Comparison of ENCODE assay signal across 8 mouse cellular contexts in the genomic region with DNA sequence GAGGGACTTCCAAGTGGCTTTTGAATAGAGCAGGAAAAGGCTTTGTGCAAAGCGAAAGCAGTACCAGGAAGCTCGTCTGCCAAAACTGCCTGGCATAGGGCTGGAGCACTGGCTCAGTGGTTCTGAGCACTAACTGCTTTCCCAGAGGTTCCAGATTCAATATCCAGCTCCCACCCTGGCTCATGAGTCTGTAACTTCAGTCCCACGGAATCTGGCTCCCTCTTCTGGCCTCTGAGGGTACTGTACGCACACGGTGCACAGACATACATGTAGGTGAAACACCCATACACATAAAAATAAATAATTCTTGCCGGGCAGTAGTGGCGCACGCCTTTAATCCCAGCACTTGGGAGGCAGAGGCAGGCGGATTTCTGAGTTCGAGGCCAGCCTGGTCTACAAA. TPM values are rescaled to one million over a fixed set of nuclear protein-coding genes. Genes with fewer than 3 reads are reported as not detected.
DNase-seq lines count a peak whose midpoint lies in the region; ATAC-seq and TF ChIP-seq lines count a peak whose summit lies in the region.

No protein-coding gene starts in this region.

- no peak for TF ChIP-seq EP300 in heart, adult 2 months (IDR thresholded peaks at IDR 0.05; ENCODE audit: insufficient read depth, low read depth, low read length)

- WGBS in heart, adult 2 months = 80% methylated on average over 10 of the region's 10 CpGs
- 85% methylated on average over 10 of the region's 10 CpGs for WGBS in kidney, adult 2 months

- H3K4me3 ChIP-seq in heart, adult 2 months = no peak overlapping the region
- no peak overlapping the region for H3K4me3 ChIP-seq in kidney, adult 2 months (ENCODE audit: insufficient read depth, low read depth, low read length)
- peak overlapping the region; percentile 33 for H3K4me3 ChIP-seq in megakaryocyte, embryonic 14.5 days (replicated peaks)

- no peak overlapping the region for H3K27ac ChIP-seq in heart, adult 2 months
- no peak overlapping the region for H3K27ac ChIP-seq in kidney, adult 2 months (ENCODE audit: insufficient read depth, low read depth, low read length)

- intact Hi-C loops in heart, adult 2 months (cut with DNase I) = no loop called here

- 0 out of 2 replicates have a peak, but pooled peaks have one; percentile 36 for ATAC-seq in common myeloid progenitor, adult 5-6 weeks (replicated peaks; ENCODE audit: low read depth, poor library complexity, severe bottlenecking)

- no peaks in the 10 kb centered on the region for H3K79me2 ChIP-seq in heart, adult 2 months (replicated peaks; ENCODE audit: control insufficient read depth, insufficient read depth, low read length)

- DNase-seq in heart, adult 2 months = no peak
- DNase-seq in heart, adult 9 months (ENCODE audit: low spot score in 2 of 2) = no peak
- peak; percentile 30 for DNase-seq in thymus, postnatal 0 days (ENCODE audit: low spot score)
- no peak for DNase-seq in thymus, postnatal 25 days
- peak; percentile 46 for DNase-seq in kidney, adult 2 months
- no peak for DNase-seq in urinary bladder, postnatal 36 days (ENCODE audit: low spot score in 2 of 2)

- H3K27me3 ChIP-seq in heart, adult 2 months (ENCODE audit: control insufficient read depth, insufficient read depth, low read length) = no peaks in the 10 kb centered on the region
- no peaks in the 10 kb centered on the region for H3K27me3 ChIP-seq in kidney, adult 2 months (replicated peaks; ENCODE audit: control insufficient read depth, insufficient read depth, low read length)
- H3K27me3 ChIP-seq in megakaryocyte, embryonic 14.5 days (replicated peaks) = peaks cover 29% of the 10 kb centered on the region

- peak; percentile 67 for TF ChIP-seq CTCF in heart, adult 2 months (IDR thresholded peaks at IDR 0.05)
- TF ChIP-seq CTCF in kidney, adult 2 months (conservative IDR thresholded peaks at IDR 0.05; ENCODE audit: insufficient read depth, insufficient read length, low read depth, low read length) = peak; percentile 63

- peaks cover 19% of the 10 kb centered on the region for H3K9me3 ChIP-seq in megakaryocyte, embryonic 14.5 days

- H3K36me3 ChIP-seq in heart, adult 2 months (ENCODE audit: control insufficient read depth, insufficient read depth, low read length) = no peaks in the 10 kb centered on the region
- H3K36me3 ChIP-seq in kidney, adult 2 months (ENCODE audit: control insufficient read depth, insufficient read depth, low read length) = no peaks in the 10 kb centered on the region
- no peaks in the 10 kb centered on the region for H3K36me3 ChIP-seq in megakaryocyte, embryonic 14.5 days (replicated peaks; ENCODE audit: low read length)

- TF ChIP-seq POLR2A in heart, adult 2 months (IDR thresholded peaks at IDR 0.05; ENCODE audit: insufficient read depth, low read depth, low read length) = no peak
- no peak for TF ChIP-seq POLR2A in kidney, adult 2 months (IDR thresholded peaks at IDR 0.05; ENCODE audit: low read depth, low read length)

- H3K9ac ChIP-seq in heart, adult 2 months (ENCODE audit: low read depth, low read length) = no peak overlapping the region

- no peaks in the 10 kb centered on the region for H3K4me1 ChIP-seq in heart, adult 2 months (ENCODE audit: control insufficient read depth, insufficient read depth, low read length)
- H3K4me1 ChIP-seq in kidney, adult 2 months (ENCODE audit: control insufficient read depth, insufficient read depth, low read length) = no peaks in the 10 kb centered on the region
- peaks cover 13% of the 10 kb centered on the region for H3K4me1 ChIP-seq in megakaryocyte, embryonic 14.5 days

RNA-seq across cellular contexts. Expression of gene Tnrc18, which starts 37.4 kb away (rescaled TPM):
- 10 to 100 TPM; 49.7 to 60.3 TPM for total RNA-seq in heart, adult 2 months (2021)
- polyA plus RNA-seq in heart, adult 2 months (2012; rRNA removed) = 15.1 and 18.5 TPM in 2 replicates
- 6.9 and 9.6 TPM in 2 replicates for polyA plus RNA-seq in thymus, postnatal 0 days (2015; fragmentation: Nextera tagmentation; extraction: Ambion mirVana)
- 17.5 and 17.9 TPM in 2 replicates for total RNA-seq in common myeloid progenitor, adult 5-6 weeks (2017)
- 32.1 and 40.8 TPM in 2 replicates for polyA plus RNA-seq in kidney, adult 2 months (2012; rRNA removed)
- polyA plus RNA-seq in megakaryocyte, embryonic 14.5 days (2012; ENCODE audit: insufficient read depth, low replicate concordance) = 32.1 and 36.1 TPM in 2 replicates

RNA-seq across cellular contexts. Expression of gene Fbxl18, which starts 40.3 kb away (rescaled TPM):
- total RNA-seq in heart, adult 2 months (2021) = 1 to 10 TPM; 4.0 to 4.5 TPM
- 6.9 and 7.6 TPM in 2 replicates for polyA plus RNA-seq in heart, adult 2 months (2012; rRNA removed)
- polyA plus RNA-seq in thymus, postnatal 0 days (2015; fragmentation: Nextera tagmentation; extraction: Ambion mirVana) = 4.7 and 5.9 TPM in 2 replicates
- total RNA-seq in common myeloid progenitor, adult 5-6 weeks (2017) = 2.0 and 3.9 TPM in 2 replicates
- polyA plus RNA-seq in kidney, adult 2 months (2012; rRNA removed) = 11.5 and 17.2 TPM in 2 replicates
- polyA plus RNA-seq in megakaryocyte, embryonic 14.5 days (2012; ENCODE audit: insufficient read depth, low replicate concordance) = 4.7 and 4.9 TPM in 2 replicates

RNA-seq across cellular contexts. Expression of gene Actb, which starts 51.7 kb away (rescaled TPM):
- total RNA-seq in heart, adult 2 months (2021) = 100 to 1,000 TPM; 679 to 987 TPM
- 1,148 and 1,181 TPM in 2 replicates for polyA plus RNA-seq in heart, adult 2 months (2012; rRNA removed)
- 27,108 and 27,970 TPM in 2 replicates for polyA plus RNA-seq in thymus, postnatal 0 days (2015; fragmentation: Nextera tagmentation; extraction: Ambion mirVana)
- 1,770 and 1,788 TPM in 2 replicates for total RNA-seq in common myeloid progenitor, adult 5-6 weeks (2017)
- 2,111 and 2,511 TPM in 2 replicates for polyA plus RNA-seq in kidney, adult 2 months (2012; rRNA removed)
- polyA plus RNA-seq in megakaryocyte, embryonic 14.5 days (2012; ENCODE audit: insufficient read depth, low replicate concordance) = 9,487 and 13,262 TPM in 2 replicates

Comparison
In these comparisons a context has a peak if more than half of its experiments do, and no peak if none do; other contexts are left out.
1. DNase-seq: peak in thymus, postnatal 0 days (single experiment) and kidney, adult 2 months (single experiment); none in heart, adult 2 months (0 of 2), heart, adult 9 months (0 of 2), thymus, postnatal 25 days (single experiment) and urinary bladder, postnatal 36 days (0 of 2).